Mouse (Mus musculus): ENCODE results near the gene Syt2. TPM values are rescaled to one million over a fixed set of nuclear protein-coding genes. Genes with fewer than 3 reads are reported as not detected.

Gene Syt2
- polyA plus RNA-seq, 1 experiment from 2014 or later = 0.58 TPM

GRCm38 (mm10) chr1:134782797-134783196 lies 136.3 kb downstream of the Syt2 start:
- Histone ChIP-seq H3K4me2 (ENCODE audit: low read length) (no peak overlapping the region), H3K36me3 (ENCODE audit: insufficient read depth, low read length) (no peaks in the 10 kb centered on the region), H3K4me3 (replicated peaks; ENCODE audit: low read depth, low read length) (no peak overlapping the region), H3K4me1 (replicated peaks; ENCODE audit: insufficient read depth, low read length) (no peaks in the 10 kb centered on the region), H3K27ac (no peak overlapping the region), H3K9ac (ENCODE audit: low read depth, low read length) (no peak overlapping the region), H3K9me3 (replicated peaks; ENCODE audit: low read length) (no peaks in the 10 kb centered on the region), H3K27me3 (ENCODE audit: insufficient read depth, low read length) (no peaks in the 10 kb centered on the region)
- WGBS = 64% methylated on average over 5 of the region's 5 CpGs
- DNase-seq (ENCODE audit: low spot score) (no peak), ATAC-seq (replicated peaks; ENCODE audit: low FRiP score, low read depth) (no peak)
- TF ChIP-seq CTCF (IDR thresholded peaks at IDR 0.05; ENCODE audit: low read depth) = no peak

GRCm38 (mm10) chr1:134783958-134784357 lies 137.5 kb downstream of the Syt2 start:
- Histone ChIP-seq H3K4me1 (replicated peaks; ENCODE audit: insufficient read depth, low read length) (no peaks in the 10 kb centered on the region), H3K27me3 (ENCODE audit: insufficient read depth, low read length) (no peaks in the 10 kb centered on the region), H3K9me3 (replicated peaks; ENCODE audit: low read length) (no peaks in the 10 kb centered on the region), H3K9ac (ENCODE audit: low read depth, low read length) (no peak overlapping the region), H3K4me2 (ENCODE audit: low read length) (no peak overlapping the region), H3K36me3 (ENCODE audit: insufficient read depth, low read length) (no peaks in the 10 kb centered on the region), H3K4me3 (replicated peaks; ENCODE audit: low read depth, low read length) (no peak overlapping the region), H3K27ac (no peak overlapping the region)
- no peak for ATAC-seq (replicated peaks; ENCODE audit: low FRiP score, low read depth)
- 78% methylated on average over 4 of the region's 4 CpGs for WGBS
- TF ChIP-seq CTCF (IDR thresholded peaks at IDR 0.05; ENCODE audit: low read depth) = no peak
- no peak for DNase-seq (ENCODE audit: low spot score)

GRCm38 (mm10) chr1:134784481-134784880 lies 138.0 kb downstream of the Syt2 start:
- H3K4me2 ChIP-seq (ENCODE audit: low read length) = no peak overlapping the region
- no peaks in the 10 kb centered on the region for H3K4me1 ChIP-seq (replicated peaks; ENCODE audit: insufficient read depth, low read length)
- ATAC-seq (replicated peaks; ENCODE audit: low FRiP score, low read depth) (no peak), DNase-seq (ENCODE audit: low spot score) (no peak)
- H3K9ac ChIP-seq (ENCODE audit: low read depth, low read length) = no peak overlapping the region
- TF ChIP-seq CTCF (IDR thresholded peaks at IDR 0.05; ENCODE audit: low read depth) = no peak
- no peaks in the 10 kb centered on the region for H3K36me3 ChIP-seq (ENCODE audit: insufficient read depth, low read length)
- no peak overlapping the region for H3K4me3 ChIP-seq (replicated peaks; ENCODE audit: low read depth, low read length)
- 69% methylated on average over 6 of the region's 6 CpGs for WGBS
- H3K27me3 ChIP-seq (ENCODE audit: insufficient read depth, low read length) = no peaks in the 10 kb centered on the region
- no peaks in the 10 kb centered on the region for H3K9me3 ChIP-seq (replicated peaks; ENCODE audit: low read length)
- no peak overlapping the region for H3K27ac ChIP-seq

GRCm38 (mm10) chr1:134784911-134785310 lies 138.4 kb downstream of the Syt2 start:
- no peak for TF ChIP-seq CTCF (IDR thresholded peaks at IDR 0.05; ENCODE audit: low read depth)
- Histone ChIP-seq H3K4me2 (ENCODE audit: low read length) (no peak overlapping the region), H3K27me3 (ENCODE audit: insufficient read depth, low read length) (no peaks in the 10 kb centered on the region), H3K9ac (ENCODE audit: low read depth, low read length) (no peak overlapping the region), H3K27ac (no peak overlapping the region), H3K4me1 (replicated peaks; ENCODE audit: insufficient read depth, low read length) (no peaks in the 10 kb centered on the region), H3K4me3 (replicated peaks; ENCODE audit: low read depth, low read length) (no peak overlapping the region), H3K36me3 (ENCODE audit: insufficient read depth, low read length) (no peaks in the 10 kb centered on the region), H3K9me3 (replicated peaks; ENCODE audit: low read length) (no peaks in the 10 kb centered on the region)
- DNase-seq (ENCODE audit: low spot score) = no peak
- no peak for ATAC-seq (replicated peaks; ENCODE audit: low FRiP score, low read depth)
- 88% methylated on average over 1 of the region's 1 CpGs for WGBS

- WGBS = 51% methylated on average over 7 of the region's 7 CpGs
- H3K4me3 ChIP-seq (replicated peaks; ENCODE audit: low read depth, low read length) = no peak overlapping the region
- no peak for ATAC-seq (replicated peaks; ENCODE audit: low FRiP score, low read depth)
- H3K9ac ChIP-seq (ENCODE audit: low read depth, low read length) = no peak overlapping the region
- no peaks in the 10 kb centered on the region for H3K27me3 ChIP-seq (ENCODE audit: insufficient read depth, low read length)
- H3K27ac ChIP-seq = no peak overlapping the region
- H3K4me1 ChIP-seq (replicated peaks; ENCODE audit: insufficient read depth, low read length) = no peaks in the 10 kb centered on the region
- no peak for DNase-seq (ENCODE audit: low spot score)
- no peaks in the 10 kb centered on the region for H3K9me3 ChIP-seq (replicated peaks; ENCODE audit: low read length)
- H3K4me2 ChIP-seq (ENCODE audit: low read length) = no peak overlapping the region
- TF ChIP-seq CTCF (IDR thresholded peaks at IDR 0.05; ENCODE audit: low read depth) = no peak
- no peaks in the 10 kb centered on the region for H3K36me3 ChIP-seq (ENCODE audit: insufficient read depth, low read length)
These were observed 141.6 kb downstream of the Syt2 start for GRCm38 (mm10) chr1:134788096-134788495.

GRCm38 (mm10) chr1:134790716-134791439 lies 144.4 kb downstream of the Syt2 start:
- Histone ChIP-seq H3K9me3 (replicated peaks; ENCODE audit: low read length) (no peaks in the 10 kb centered on the region), H3K36me3 (ENCODE audit: insufficient read depth, low read length) (no peaks in the 10 kb centered on the region), H3K27ac (no peak overlapping the region), H3K27me3 (ENCODE audit: insufficient read depth, low read length) (no peaks in the 10 kb centered on the region), H3K4me2 (ENCODE audit: low read length) (no peak overlapping the region), H3K9ac (ENCODE audit: low read depth, low read length) (no peak overlapping the region), H3K4me3 (replicated peaks; ENCODE audit: low read depth, low read length) (no peak overlapping the region), H3K4me1 (replicated peaks; ENCODE audit: insufficient read depth, low read length) (no peaks in the 10 kb centered on the region)
- no peak for TF ChIP-seq CTCF (IDR thresholded peaks at IDR 0.05; ENCODE audit: low read depth)
- DNase-seq (ENCODE audit: low spot score) (no peak), ATAC-seq (replicated peaks; ENCODE audit: low FRiP score, low read depth) (no peak)
- WGBS = 85% methylated on average over 2 of the region's 2 CpGs

GRCm38 (mm10) chr1:134791456-134791855 lies 145.0 kb downstream of the Syt2 start:
- Histone ChIP-seq H3K36me3 (ENCODE audit: insufficient read depth, low read length) (no peaks in the 10 kb centered on the region), H3K9ac (ENCODE audit: low read depth, low read length) (no peak overlapping the region), H3K27me3 (ENCODE audit: insufficient read depth, low read length) (no peaks in the 10 kb centered on the region), H3K4me1 (replicated peaks; ENCODE audit: insufficient read depth, low read length) (no peaks in the 10 kb centered on the region), H3K4me3 (replicated peaks; ENCODE audit: low read depth, low read length) (no peak overlapping the region), H3K4me2 (ENCODE audit: low read length) (no peak overlapping the region), H3K27ac (no peak overlapping the region), H3K9me3 (replicated peaks; ENCODE audit: low read length) (no peaks in the 10 kb centered on the region)
- ATAC-seq (replicated peaks; ENCODE audit: low FRiP score, low read depth) (no peak), DNase-seq (ENCODE audit: low spot score) (no peak)
- no peak for TF ChIP-seq CTCF (IDR thresholded peaks at IDR 0.05; ENCODE audit: low read depth)
